Mouse (Mus musculus) adrenal gland, postnatal 10 days (tissue): ENCODE data around the gene Sfmbt1. TPM values are rescaled to one million over a fixed set of nuclear protein-coding genes. Genes with fewer than 3 reads are reported as not detected.
"Not testable (repeated sequence)": the region's sequence is repeated elsewhere in the genome, so short reads cannot be mapped to it uniquely, and the experiment has no call there.

Experiments
- DNase-seq: peaks from one replicate; pipeline ENCODE4 v3.0.0; 2021; ENCODE audit warnings: mixed read lengths
- total RNA-seq, 2 experiments: library from RNA; stranded (reverse); gene quantifications; 2 replicates each; pipeline ENCODE4 v1.2.3; 2021

Gene Sfmbt1
- total RNA-seq, 2 experiments from 2014 or later = 24.9 to 25.5 TPM

- DNase-seq = peak; percentile 79
Observed at GRCm38 (mm10) chr14:30716051-30716952, 1.7 kb downstream of the Sfmbt1 start.

GRCm38 (mm10) chr14:30716953-30717285, 2.3 kb downstream of the Sfmbt1 start:
- no peak for DNase-seq

- not testable (repeated sequence) for DNase-seq
Observed at GRCm38 (mm10) chr14:30718696-30719095, 4.0 kb downstream of the Sfmbt1 start.

- no peak for DNase-seq
Observed at GRCm38 (mm10) chr14:30719514-30719913, 4.9 kb downstream of the Sfmbt1 start.

- no peak for DNase-seq
Observed at GRCm38 (mm10) chr14:30721850-30722249, 7.2 kb downstream of the Sfmbt1 start.

GRCm38 (mm10) chr14:30722406-30722805, 7.8 kb downstream of the Sfmbt1 start:
- DNase-seq = no peak

GRCm38 (mm10) chr14:30731896-30732295, 17.2 kb downstream of the Sfmbt1 start:
- no peak for DNase-seq

- DNase-seq = no peak
Observed at GRCm38 (mm10) chr14:30734665-30735064, 20.0 kb downstream of the Sfmbt1 start.

GRCm38 (mm10) chr14:30735810-30736209, 21.2 kb downstream of the Sfmbt1 start:
- no peak for DNase-seq

- DNase-seq = no peak
Observed at GRCm38 (mm10) chr14:30736413-30736812, 21.8 kb downstream of the Sfmbt1 start.

GRCm38 (mm10) chr14:30743891-30744290, 29.2 kb downstream of the Sfmbt1 start:
- no peak for DNase-seq

GRCm38 (mm10) chr14:30746160-30746559, 31.5 kb downstream of the Sfmbt1 start:
- DNase-seq = no peak

- no peak for DNase-seq
Observed at GRCm38 (mm10) chr14:30757239-30757638, 42.6 kb downstream of the Sfmbt1 start.

- no peak for DNase-seq
Observed at GRCm38 (mm10) chr14:30761211-30761610, 46.6 kb downstream of the Sfmbt1 start.

GRCm38 (mm10) chr14:30762131-30762903, 47.7 kb downstream of the Sfmbt1 start:
- no peak for DNase-seq

- no peak for DNase-seq
Observed at GRCm38 (mm10) chr14:30762904-30763568, 48.4 kb downstream of the Sfmbt1 start.

GRCm38 (mm10) chr14:30784614-30785013, 70.0 kb downstream of the Sfmbt1 start:
- no peak for DNase-seq

- DNase-seq = peak; percentile 40
Observed at GRCm38 (mm10) chr14:30789471-30789870, 74.8 kb downstream of the Sfmbt1 start.

- no peak for DNase-seq
Observed at GRCm38 (mm10) chr14:30792871-30793270, 78.2 kb downstream of the Sfmbt1 start.

GRCm38 (mm10) chr14:30801756-30802155, 87.1 kb downstream of the Sfmbt1 start:
- no peak for DNase-seq

- peak; percentile 32 for DNase-seq
Observed at GRCm38 (mm10) chr14:30821136-30821535, 106.5 kb downstream of the Sfmbt1 start.

- no peak for DNase-seq
Observed at GRCm38 (mm10) chr14:30824456-30824995, 109.9 kb downstream of the Sfmbt1 start.
